30 mouse cellular contexts compared by ENCODE assay signal in genomic region chr7:51986909-51987308, GRCm38 (mm10). TPM values are rescaled to one million over a fixed set of nuclear protein-coding genes. Genes with fewer than 3 reads are reported as not detected.
A peak's percentile ranks its signal among the peaks of the same experiment; 100 is the strongest.
DNase-seq lines count a peak whose midpoint lies in the region; ATAC-seq lines count a peak whose summit lies in the region.
"Had no signal": no experiment of that assay in that cellular context is flagged by ENCODE, and none has a peak within 500 bp of the region (broad histone marks: within the 10 kb centered on the region; RNA-seq: fewer than 3 reads in every experiment).

No protein-coding gene starts in this region.

- H3K4me1 ChIP-seq in hindbrain, embryonic 11.5 days (replicated peaks; ENCODE audit: control insufficient read depth, insufficient read depth, low read length) = no peaks in the 10 kb centered on the region
- H3K4me1 ChIP-seq: intestine, embryonic 15.5 days; midbrain, embryonic 13.5 days had no signal

- no peak overlapping the region for H3K27ac ChIP-seq in hindbrain, embryonic 11.5 days (ENCODE audit: low read depth, low read length)
- H3K27ac ChIP-seq: embryonic facial prominence, embryonic 12.5 days; intestine, embryonic 15.5 days; limb, embryonic 13.5 days; midbrain, embryonic 13.5 days; neural tube, embryonic 12.5 days had no signal

- DNase-seq in lung, postnatal 4 days = peak; percentile 17 to 25
- DNase-seq in lung, postnatal 14 days = no peak
- peak; percentile 51 for DNase-seq in c-Kit-positive CD71-negative TER-119-negative erythroid progenitor cells, embryonic 14.5 days (ENCODE audit: low read depth)
- no peak for DNase-seq in thymus, postnatal 0 days (ENCODE audit: low spot score)
- no peak for DNase-seq in left cerebral cortex, postnatal 10 days (ENCODE audit: extremely low spot score in 1 of 2, low spot score in 2 of 2)
- no peak for DNase-seq in hindbrain, embryonic 11.5 days (ENCODE audit: low spot score)
- DNase-seq: adrenal gland, postnatal 36 days; cerebellum, adult 11-12 months; cerebellum, postnatal 14 days; forebrain, postnatal 0 days; gastrocnemius, postnatal 25 days; heart, postnatal 36 days; kidney, adult 9 months; kidney, postnatal 25 days; layer of hippocampus, postnatal 36 days; thymus, postnatal 14 days had no signal

- H3K9ac ChIP-seq in hindbrain, embryonic 11.5 days (ENCODE audit: low read depth, low read length) = no peak overlapping the region
- H3K9ac ChIP-seq: embryonic facial prominence, embryonic 12.5 days; forebrain, postnatal 0 days; intestine, embryonic 15.5 days; limb, embryonic 13.5 days; liver, embryonic 15.5 days; midbrain, embryonic 13.5 days; neural tube, embryonic 12.5 days had no signal

- WGBS in hindbrain, embryonic 11.5 days = 68% methylated on average over 6 of the region's 6 CpGs

- intact Hi-C loops in left cerebral cortex, postnatal 10 days (cut with DNase I) = no loop called here

- no peak overlapping the region for H3K4me2 ChIP-seq in hindbrain, embryonic 11.5 days (replicated peaks; ENCODE audit: low read depth, low read length)
- H3K4me2 ChIP-seq: embryonic facial prominence, embryonic 12.5 days; intestine, embryonic 15.5 days; limb, embryonic 13.5 days; liver, embryonic 15.5 days; midbrain, embryonic 13.5 days; neural tube, embryonic 12.5 days had no signal

- ATAC-seq in megakaryocyte progenitor cell, adult 5-6 weeks (replicated peaks; ENCODE audit: poor library complexity) = peak; percentile 82
- ATAC-seq in hindbrain, embryonic 11.5 days (ENCODE audit: low FRiP score) = no peak
- ATAC-seq: hindbrain, embryonic 16.5 days; intestine, embryonic 15.5 days; midbrain, embryonic 13.5 days had no signal

- H3K9me3 ChIP-seq in hindbrain, embryonic 11.5 days (ENCODE audit: control insufficient read depth, low read length) = no peaks in the 10 kb centered on the region
- H3K9me3 ChIP-seq: embryonic facial prominence, embryonic 12.5 days; intestine, embryonic 15.5 days; limb, embryonic 13.5 days; liver, embryonic 15.5 days; midbrain, embryonic 13.5 days; neural tube, embryonic 12.5 days had no signal

- H3K27me3 ChIP-seq in hindbrain, embryonic 11.5 days (ENCODE audit: control insufficient read depth, insufficient read depth, low read length) = no peaks in the 10 kb centered on the region
- H3K27me3 ChIP-seq: embryonic facial prominence, embryonic 12.5 days; intestine, embryonic 15.5 days; limb, embryonic 13.5 days; liver, embryonic 15.5 days; midbrain, embryonic 13.5 days; neural tube, embryonic 12.5 days had no signal

- no peak overlapping the region for H3K4me3 ChIP-seq in hindbrain, embryonic 11.5 days (ENCODE audit: low read depth, low read length)
- H3K4me3 ChIP-seq: embryonic facial prominence, embryonic 12.5 days; intestine, embryonic 15.5 days; limb, embryonic 13.5 days; liver, embryonic 15.5 days; midbrain, embryonic 13.5 days; neural tube, embryonic 12.5 days had no signal

- no peaks in the 10 kb centered on the region for H3K36me3 ChIP-seq in hindbrain, embryonic 11.5 days (ENCODE audit: control insufficient read depth, insufficient read depth, low read length)
- H3K36me3 ChIP-seq: embryonic facial prominence, embryonic 12.5 days; intestine, embryonic 15.5 days; liver, embryonic 15.5 days; midbrain, embryonic 13.5 days; neural tube, embryonic 12.5 days had no signal

RNA-seq across cellular contexts. Expression of gene Svip, which starts 18.9 kb away (rescaled TPM):
- 64.5 and 64.6 TPM in 2 replicates for total RNA-seq in megakaryocyte progenitor cell, adult 5-6 weeks (2015)
- total RNA-seq in megakaryocyte progenitor cell, adult 5-6 weeks (2017) = 57.8 and 60.5 TPM in 2 replicates
- polyA plus RNA-seq in thymus, postnatal 0 days (2015; fragmentation: Nextera tagmentation; extraction: Ambion mirVana) = 1.6 and 1.8 TPM in 2 replicates
- total RNA-seq in left cerebral cortex, postnatal 10 days (2021) = 10 to 100 TPM; 24.5 to 24.9 TPM
- polyA plus RNA-seq in hindbrain, embryonic 11.5 days (2014; fragmentation: Nextera tagmentation; extraction: Ambion mirVana) = 18.1 and 20.0 TPM in 2 replicates

RNA-seq across cellular contexts. Expression of gene 1700015G11Rik, which starts 28.6 kb away (rescaled TPM):
- not detected in 2 replicates for total RNA-seq in megakaryocyte progenitor cell, adult 5-6 weeks (2015)
- total RNA-seq in megakaryocyte progenitor cell, adult 5-6 weeks (2017) = not detected in 2 replicates
- polyA plus RNA-seq in thymus, postnatal 0 days (2015; fragmentation: Nextera tagmentation; extraction: Ambion mirVana) = 0.57 TPM in 1 of 2 replicates, not detected in the other
- total RNA-seq in left cerebral cortex, postnatal 10 days (2021) = not detected
- not detected in 2 replicates for polyA plus RNA-seq in hindbrain, embryonic 11.5 days (2014; fragmentation: Nextera tagmentation; extraction: Ambion mirVana)
- total RNA-seq: adrenal gland, postnatal 36 days; forebrain, postnatal 0 days; gastrocnemius, postnatal 25 days; heart, adult 8-10 months; heart, postnatal 36 days; layer of hippocampus, adult 8-10 months; layer of hippocampus, postnatal 36 days; left cerebral cortex, postnatal 25 days had no signal
- polyA plus RNA-seq: embryonic facial prominence, embryonic 12.5 days; forebrain, embryonic 11.5 days; forebrain, postnatal 0 days; heart, embryonic 14.5 days; hindbrain, embryonic 16.5 days; intestine, embryonic 15.5 days; limb, embryonic 13.5 days; liver, embryonic 15.5 days; midbrain, embryonic 13.5 days; neural tube, embryonic 12.5 days; spleen, adult 2 months had no signal

Comparison
In these comparisons a context has a peak if more than half of its experiments do, and no peak if none do; other contexts are left out.
1. DNase-seq: peak in lung, postnatal 4 days (2 of 2) and c-Kit-positive CD71-negative TER-119-negative erythroid progenitor cells, embryonic 14.5 days (single experiment); none in lung, postnatal 14 days (single experiment), thymus, postnatal 0 days (single experiment), left cerebral cortex, postnatal 10 days (0 of 2) and hindbrain, embryonic 11.5 days (single experiment).